In the genomic region with DNA sequence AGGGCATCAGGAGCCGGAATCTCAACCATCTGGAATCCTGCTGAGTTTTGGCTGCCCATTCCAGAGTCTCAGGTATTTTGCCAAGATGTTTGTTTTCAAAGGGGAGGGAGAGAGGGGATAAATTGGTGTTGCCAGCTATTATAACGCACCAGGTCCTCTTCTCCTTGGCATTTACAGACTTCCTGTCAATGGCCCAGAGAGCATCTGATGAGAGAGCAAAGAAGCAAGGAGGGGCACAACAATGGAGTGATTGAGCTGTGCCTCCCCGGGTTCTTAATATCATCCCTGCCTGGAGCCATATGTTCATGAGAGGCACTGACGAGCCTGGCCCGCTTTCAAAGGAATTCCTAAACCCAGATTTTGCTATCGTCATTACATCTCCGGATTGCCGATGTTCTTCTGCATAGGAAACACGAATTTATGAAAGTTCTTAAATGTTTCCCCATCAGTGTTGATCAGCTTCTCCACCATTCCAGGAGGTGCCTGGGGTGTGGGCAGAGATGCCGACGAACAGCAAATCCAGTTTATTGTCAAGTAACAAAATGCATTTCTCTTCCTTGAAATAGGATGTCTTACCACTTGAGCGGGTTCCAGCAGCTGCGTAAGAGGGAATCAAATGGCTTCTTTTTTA, we compare ENCODE assay signal across 11 mouse cellular contexts. TPM values are rescaled to one million over a fixed set of nuclear protein-coding genes. Genes with fewer than 3 reads are reported as not detected.
A peak's percentile ranks its signal among the peaks of the same experiment; 100 is the strongest.
DNase-seq lines count a peak whose midpoint lies in the region; ATAC-seq lines count a peak whose summit lies in the region.
"Had no signal": no experiment of that assay in that cellular context is flagged by ENCODE, and none has a peak within 500 bp of the region (broad histone marks: within the 10 kb centered on the region; RNA-seq: fewer than 3 reads in every experiment).

No protein-coding gene starts in this region.

- DNase-seq in embryonic facial prominence, embryonic 10.5 days (ENCODE audit: low spot score) = no peak
- DNase-seq in cerebellum, adult 9-10 months = peak; percentile 95
- peak; percentile 54 for DNase-seq in layer of hippocampus, adult 11-12 months (ENCODE audit: low spot score)
- DNase-seq in left cerebral cortex, postnatal 36 days (ENCODE audit: low spot score in 2 of 2) = peak; percentile 50 to 55
- DNase-seq in urinary bladder, postnatal 36 days (ENCODE audit: low spot score in 2 of 2) = no peak
- DNase-seq in retina, embryonic 14.5 days (ENCODE audit: low spot score) = no peak
- DNase-seq in kidney, postnatal 36 days = no peak
- DNase-seq: heart, postnatal 10 days; lung, postnatal 10 days had no signal

- no peak overlapping the region for H3K4me3 ChIP-seq in embryonic facial prominence, embryonic 13.5 days
- H3K4me3 ChIP-seq in embryonic facial prominence, embryonic 10.5 days = no peak overlapping the region
- H3K4me3 ChIP-seq: erythroblast, embryonic 14.5 days had no signal

- no peaks in the 10 kb centered on the region for H3K27me3 ChIP-seq in embryonic facial prominence, embryonic 13.5 days
- H3K27me3 ChIP-seq in embryonic facial prominence, embryonic 10.5 days (replicated peaks; ENCODE audit: low read depth, poor library complexity, severe bottlenecking) = no peaks in the 10 kb centered on the region

- H3K4me1 ChIP-seq in embryonic facial prominence, embryonic 13.5 days = peaks cover 10% of the 10 kb centered on the region
- H3K4me1 ChIP-seq in embryonic facial prominence, embryonic 10.5 days = 0 out of 2 replicates have a peak, but pooled peaks cover 3% of the 10 kb centered on the region

- no peak overlapping the region for H3K27ac ChIP-seq in embryonic facial prominence, embryonic 13.5 days
- no peak overlapping the region for H3K27ac ChIP-seq in embryonic facial prominence, embryonic 10.5 days (replicated peaks)

- no peak overlapping the region for H3K9ac ChIP-seq in embryonic facial prominence, embryonic 13.5 days

- ATAC-seq in embryonic facial prominence, embryonic 13.5 days (ENCODE audit: insufficient number of reproducible peaks, insufficient read depth, low FRiP score, low TSS enrichment, low read depth) = no peak

- intact Hi-C loops in left cerebral cortex, postnatal 36 days (cut with DNase I) = no loop called here

- WGBS in embryonic facial prominence, embryonic 13.5 days = 33% methylated on average over 13 of the region's 13 CpGs
- WGBS in embryonic facial prominence, embryonic 10.5 days = 55% methylated on average over 13 of the region's 13 CpGs

- no peaks in the 10 kb centered on the region for H3K9me3 ChIP-seq in embryonic facial prominence, embryonic 13.5 days
- no peaks in the 10 kb centered on the region for H3K9me3 ChIP-seq in embryonic facial prominence, embryonic 10.5 days

- no peaks in the 10 kb centered on the region for H3K36me3 ChIP-seq in embryonic facial prominence, embryonic 13.5 days
- no peaks in the 10 kb centered on the region for H3K36me3 ChIP-seq in embryonic facial prominence, embryonic 10.5 days (replicated peaks)

- H3K4me2 ChIP-seq in embryonic facial prominence, embryonic 13.5 days = peak overlapping the region; percentile 35

RNA-seq across cellular contexts. Expression of gene Egr4, which starts 31.0 kb away (rescaled TPM):
- polyA plus RNA-seq in embryonic facial prominence, embryonic 13.5 days (2015; fragmentation: Nextera tagmentation; extraction: Ambion mirVana) = not detected in 2 replicates
- polyA plus RNA-seq in embryonic facial prominence, embryonic 10.5 days (2016; fragmentation: Nextera tagmentation; extraction: Ambion mirVana) = not detected in 2 replicates
- 10 to 100 TPM; 37.5 to 60.8 TPM for total RNA-seq in left cerebral cortex, postnatal 36 days (2021)
- total RNA-seq: heart, postnatal 10 days had no signal
- polyA plus RNA-seq: erythroblast, embryonic 14.5 days had no signal

RNA-seq across cellular contexts. Expression of gene Fbxo41, which starts 41.6 kb away (rescaled TPM):
- polyA plus RNA-seq in embryonic facial prominence, embryonic 13.5 days (2015; fragmentation: Nextera tagmentation; extraction: Ambion mirVana) = 0.36 and 0.42 TPM in 2 replicates
- polyA plus RNA-seq in embryonic facial prominence, embryonic 10.5 days (2016; fragmentation: Nextera tagmentation; extraction: Ambion mirVana) = 0.30 and 0.46 TPM in 2 replicates
- 100 to 1,000 TPM; 106 to 110 TPM for total RNA-seq in left cerebral cortex, postnatal 36 days (2021)
- total RNA-seq: heart, postnatal 10 days had no signal
- polyA plus RNA-seq: erythroblast, embryonic 14.5 days had no signal

RNA-seq across cellular contexts. Expression of gene Alms1, which starts 43.0 kb away (rescaled TPM):
- 5.7 and 7.6 TPM in 2 replicates for polyA plus RNA-seq in embryonic facial prominence, embryonic 13.5 days (2015; fragmentation: Nextera tagmentation; extraction: Ambion mirVana)
- 10.2 and 11.3 TPM in 2 replicates for polyA plus RNA-seq in embryonic facial prominence, embryonic 10.5 days (2016; fragmentation: Nextera tagmentation; extraction: Ambion mirVana)
- total RNA-seq in left cerebral cortex, postnatal 36 days (2021) = 10 to 100 TPM in 1 of 2 experiments, 1 to 10 TPM in 1; 6.7 to 11.0 TPM

Comparison
In these comparisons a context has a peak if more than half of its experiments do, and no peak if none do; other contexts are left out.
1. DNase-seq: peak in cerebellum, adult 9-10 months (single experiment), layer of hippocampus, adult 11-12 months (single experiment) and left cerebral cortex, postnatal 36 days (2 of 2); none in embryonic facial prominence, embryonic 10.5 days (single experiment), urinary bladder, postnatal 36 days (0 of 2), retina, embryonic 14.5 days (single experiment) and kidney, postnatal 36 days (0 of 2).